Mouse (Mus musculus) embryonic facial prominence, embryonic 10.5 days (tissue): Measurements from ENCODE around the gene Ipp. TPM values are rescaled to one million over a fixed set of nuclear protein-coding genes. Genes with fewer than 3 reads are reported as not detected.

ENCODE experiments used
- polyA plus RNA-seq: library from polyadenylated mRNA; unstranded; fragments of >200 nt; fragmentation: Nextera tagmentation; extraction: Ambion mirVana; gene quantifications from 2 replicates; pipeline ENCODE4 v1.2.1, GENCODE M21; 2016

The Ipp gene
- polyA plus RNA-seq, 1 experiment from 2014 or later = 19.1 TPM

Other genes with a start within 250 kb of the Ipp start
- gene Mast2, start 43.4 kb upstream of the Ipp start, polyA plus RNA-seq = 16.1 and 17.5 TPM in 2 replicates
- 25.6 and 27.7 TPM in 2 replicates for gene Tmem69, start 48.4 kb downstream of the Ipp start, polyA plus RNA-seq
- 33.8 and 35.3 TPM in 2 replicates for gene Gpbp1l1, start 50.1 kb downstream of the Ipp start, polyA plus RNA-seq
- gene Ccdc17, start 89.1 kb downstream of the Ipp start, polyA plus RNA-seq = 1.6 and 1.7 TPM in 2 replicates
- gene Nasp, start 120.4 kb downstream of the Ipp start, polyA plus RNA-seq = 333 and 342 TPM in 2 replicates
- 644 and 663 TPM in 2 replicates for gene Akr1a1, start 144.1 kb downstream of the Ipp start, polyA plus RNA-seq
- 1,415 and 1,463 TPM in 2 replicates for gene Prdx1, start 178.0 kb downstream of the Ipp start, polyA plus RNA-seq
- 39.8 and 40.8 TPM in 2 replicates for gene Mmachc, start 200.9 kb downstream of the Ipp start, polyA plus RNA-seq
- gene Ccdc163, start 201.0 kb downstream of the Ipp start, polyA plus RNA-seq = 38.3 and 38.5 TPM in 2 replicates
- gene Tesk2, start 213.4 kb downstream of the Ipp start, polyA plus RNA-seq = 8.8 and 9.7 TPM in 2 replicates